Mouse (Mus musculus): Measurements from ENCODE around the gene Ube3c.

- no peak for TF ChIP-seq CTCF (IDR thresholded peaks at IDR 0.05; ENCODE audit: low read depth, low read length)
- TF ChIP-seq TAL1 (conservative IDR thresholded peaks at IDR 0.05; ENCODE audit: low read depth, low read length): no peak
- TF ChIP-seq GATA1 (IDR thresholded peaks at IDR 0.05; ENCODE audit: borderline replicate concordance, low read length): no peak
- TF ChIP-seq GATA2 (IDR thresholded peaks at IDR 0.05; ENCODE audit: borderline replicate concordance, low read depth, low read length): no peak
These were observed 138.2 kb downstream of the Ube3c start for GRCm38 (mm10) chr5:29707241-29707640.
